Mouse (Mus musculus) lung, adult 2 months (tissue): ENCODE results near the gene Krt87.

Source experiments
- CTCF ChIP-seq: fragments of 200-500 bp; IDR thresholded peaks from 2 replicates; pipeline ENCODE4 v1.5.1; 2011; ENCODE audit warnings: mild to moderate bottlenecking, low read length, control low read depth; ENCODE audit not compliant: insufficient read depth
- POLR2A ChIP-seq: fragments of 200-500 bp; IDR thresholded peaks from 2 replicates; pipeline ENCODE4 v1.6.1; 2011; ENCODE audit warnings: low read depth, mild to moderate bottlenecking, control low read depth, low read length, borderline replicate concordance; ENCODE audit errors: extremely low read depth

DNA sequence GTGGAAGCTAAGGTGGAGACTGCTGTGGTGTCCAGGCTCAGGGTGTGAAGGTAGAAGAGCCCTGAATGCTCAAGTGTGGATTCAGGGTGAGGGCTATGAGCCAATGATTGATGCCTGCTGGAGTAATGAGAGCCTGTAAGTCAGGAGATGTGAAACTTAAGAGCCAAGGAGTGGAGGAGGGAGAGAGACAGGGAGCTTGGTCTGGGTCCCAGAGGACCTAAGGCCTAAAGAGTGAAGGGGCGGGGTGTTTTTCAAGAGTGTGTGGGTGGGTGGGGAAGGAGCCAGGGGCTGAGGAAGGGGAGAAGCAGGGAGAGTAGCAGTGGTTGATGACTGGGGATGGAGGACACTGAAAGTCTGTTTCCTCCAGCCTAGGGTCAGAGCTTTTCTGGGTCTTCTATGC lies 45.0 kb upstream of the Krt87 start:
- TF ChIP-seq CTCF (no peak), POLR2A (no peak)
